8 mouse cellular contexts compared by ENCODE assay signal in genomic region chr17:27622611-27623359, GRCm38 (mm10). TPM values are rescaled to one million over a fixed set of nuclear protein-coding genes. Genes with fewer than 3 reads are reported as not detected.
A peak's percentile ranks its signal among the peaks of the same experiment; 100 is the strongest.
DNase-seq lines count a peak whose midpoint lies in the region; ATAC-seq and TF ChIP-seq lines count a peak whose summit lies in the region.

No protein-coding gene starts in this region.

- peaks cover 0 to 18% of the 10 kb centered on the region in 2 experiments; a peak in 2 of 4 replicates for H3K36me3 ChIP-seq in MEL (ENCODE audit: control insufficient read depth in 1 of 2, insufficient read depth in 2 of 2, low read length in 2 of 2)
- H3K36me3 ChIP-seq in heart, embryonic 13.5 days = peaks cover 12% of the 10 kb centered on the region

- TF ChIP-seq POLR2A in MEL (IDR thresholded peaks at IDR 0.05; ENCODE audit: control insufficient read depth in 1 of 2, insufficient read depth in 1 of 2, low read depth in 1 of 2, low read length in 2 of 2, poor library complexity in 1 of 2) = no peak

- TF ChIP-seq EP300 in MEL (IDR thresholded peaks at IDR 0.05; ENCODE audit: low read depth in 1 of 2, low read length in 2 of 2) = no peak

- under 1% methylated on average over 74 of the region's 80 CpGs for WGBS in heart, embryonic 13.5 days

- H3K27ac ChIP-seq in MEL (ENCODE audit: control insufficient read depth, low read depth, low read length) = peak overlapping the region; percentile 56
- H3K27ac ChIP-seq in heart, embryonic 13.5 days (replicated peaks) = peak overlapping the region; percentile 95

- peak; percentile 82 for DNase-seq in A20 (ENCODE audit: low read depth, low spot score)
- peak; percentile 64 for DNase-seq in MEL (ENCODE audit: low read depth, low spot score)
- DNase-seq in embryo, embryonic 10 days (ENCODE audit: low spot score) = peak; percentile 72
- peak; percentile 59 to 73 for DNase-seq in kidney, postnatal 4 days
- peak; percentile 32 to 45 for DNase-seq in spleen, postnatal 36 days (ENCODE audit: low spot score in 2 of 2)
- no peak for DNase-seq in right cerebral cortex, postnatal 25 days

- H3K9ac ChIP-seq in MEL (ENCODE audit: control insufficient read depth, low read depth, low read length, poor library complexity, severe bottlenecking) = peak overlapping the region; percentile 99
- peak overlapping the region; percentile 100 for H3K9ac ChIP-seq in heart, embryonic 13.5 days

- no peaks in the 10 kb centered on the region for H3K9me3 ChIP-seq in MEL (replicated peaks; ENCODE audit: insufficient read depth, low read length)
- no peaks in the 10 kb centered on the region for H3K9me3 ChIP-seq in heart, embryonic 13.5 days

- peak; percentile 40 for ATAC-seq in heart, embryonic 13.5 days (ENCODE audit: extremely low read depth, insufficient number of reproducible peaks, low FRiP score, low TSS enrichment)
- 0 out of 2 replicates have a peak, but pooled peaks have one; percentile 31 for ATAC-seq in megakaryocyte-erythroid progenitor cell, adult 5-6 weeks (replicated peaks; ENCODE audit: low FRiP score, low TSS enrichment, poor library complexity, severe bottlenecking)

- peaks cover 0 to 11% of the 10 kb centered on the region in 2 experiments for H3K4me1 ChIP-seq in MEL (ENCODE audit: control insufficient read depth in 1 of 2, insufficient read depth in 2 of 2, low read length in 2 of 2)
- peaks cover 58% of the 10 kb centered on the region for H3K4me1 ChIP-seq in heart, embryonic 13.5 days

- peaks cover 55% of the 10 kb centered on the region for H3K79me2 ChIP-seq in MEL (ENCODE audit: control insufficient read depth, insufficient read depth, low read length, poor library complexity)

- H3K4me3 ChIP-seq in MEL (ENCODE audit: control insufficient read depth in 1 of 2, insufficient read depth in 1 of 2, low read depth in 2 of 2, low read length in 2 of 2) = peak overlapping the region; percentile 82 to 86
- peak overlapping the region; percentile 96 for H3K4me3 ChIP-seq in heart, embryonic 13.5 days

- TF ChIP-seq RAD21 in MEL (IDR thresholded peaks at IDR 0.05; ENCODE audit: low read depth, low read length) = no peak

- peak overlapping the region; percentile 86 for H3K4me2 ChIP-seq in heart, embryonic 13.5 days

- no peaks in the 10 kb centered on the region for H3K27me3 ChIP-seq in MEL (ENCODE audit: control insufficient read depth in 1 of 2, insufficient read depth in 2 of 2, low read length in 2 of 2)
- no peaks in the 10 kb centered on the region for H3K27me3 ChIP-seq in heart, embryonic 13.5 days (replicated peaks)

- TF ChIP-seq CTCF in MEL (IDR thresholded peaks at IDR 0.05 in 2 of 3, conservative IDR thresholded peaks at IDR 0.05 in 1 of 3; ENCODE audit: control insufficient read depth in 1 of 3, insufficient read depth in 1 of 3, low read depth in 2 of 3, low read length in 3 of 3, poor library complexity in 1 of 3, severe bottlenecking in 1 of 3) = no peak

TF ChIP-seq in MEL, 35 proteins besides CTCF, POLR2A, EP300 and RAD21:
- TF ChIP-seq TCF12 (IDR thresholded peaks at IDR 0.05; ENCODE audit: low read depth, low read length) (0 out of 2 replicates have a peak, but pooled peaks have one; percentile 14), TBP (IDR thresholded peaks at IDR 0.05; ENCODE audit: low read depth, low read length) (no peak), GABPA (IDR thresholded peaks at IDR 0.05; ENCODE audit: low read depth, low read length) (no peak), ZMIZ1 (IDR thresholded peaks at IDR 0.05; ENCODE audit: low read depth, low read length) (0 out of 2 replicates have a peak, but pooled peaks have one; percentile 45), CHD1 (IDR thresholded peaks at IDR 0.05; ENCODE audit: low read depth, low read length) (peak; percentile 76; the same call in 1 of the 2 replicates)
TF ChIP-seq in MEL: peak in this region for 3.

RNA-seq across cellular contexts. Expression of gene Nudt3, which starts 0.5 kb away (rescaled TPM):
- 93.8 and 96.5 TPM in 2 replicates for total RNA-seq in MEL (2012; rRNA removed)
- polyA plus RNA-seq in MEL (2012; ENCODE audit: insufficient read depth in 1 of 2, insufficient read length in 2 of 2, low read depth in 1 of 2, low replicate concordance in 2 of 2, missing spikeins in 1 of 2) = 100 to 1,000 TPM in 1 of 2 experiments, 10 to 100 TPM in 1; 97.0 to 258 TPM
- polyA plus RNA-seq in heart, embryonic 13.5 days (2015; fragmentation: Nextera tagmentation; extraction: Ambion mirVana) = 98.8 and 108 TPM in 2 replicates
- 78.3 and 78.9 TPM in 2 replicates for total RNA-seq in megakaryocyte-erythroid progenitor cell, adult 5-6 weeks (2014; fragmentation: Nextera tagmentation)
- 143 and 144 TPM in 2 replicates for total RNA-seq in megakaryocyte-erythroid progenitor cell, adult 5-6 weeks (2017)

RNA-seq across cellular contexts. Expression of gene RPS10-NUDT3, which starts 12.2 kb away (rescaled TPM):
- total RNA-seq in MEL (2012; rRNA removed) = not detected in 2 replicates
- 10 to 100 TPM in 1 of 2 experiments, not detected in 1; 37.3 TPM for polyA plus RNA-seq in MEL (2012; ENCODE audit: insufficient read depth in 1 of 2, insufficient read length in 2 of 2, low read depth in 1 of 2, low replicate concordance in 2 of 2, missing spikeins in 1 of 2)
- not detected in 2 replicates for polyA plus RNA-seq in heart, embryonic 13.5 days (2015; fragmentation: Nextera tagmentation; extraction: Ambion mirVana)
- total RNA-seq in megakaryocyte-erythroid progenitor cell, adult 5-6 weeks (2014; fragmentation: Nextera tagmentation) = not detected in 2 replicates
- total RNA-seq in megakaryocyte-erythroid progenitor cell, adult 5-6 weeks (2017) = not detected in 2 replicates

RNA-seq across cellular contexts. Expression of gene Rps10, which starts 13.7 kb away (rescaled TPM):
- 3,087 and 3,166 TPM in 2 replicates for total RNA-seq in MEL (2012; rRNA removed)
- polyA plus RNA-seq in MEL (2012; ENCODE audit: insufficient read depth in 1 of 2, insufficient read length in 2 of 2, low read depth in 1 of 2, low replicate concordance in 2 of 2, missing spikeins in 1 of 2) = 1,000 to 10,000 TPM; 3,057 to 3,899 TPM
- 600 and 606 TPM in 2 replicates for polyA plus RNA-seq in heart, embryonic 13.5 days (2015; fragmentation: Nextera tagmentation; extraction: Ambion mirVana)
- 2,733 and 3,098 TPM in 2 replicates for total RNA-seq in megakaryocyte-erythroid progenitor cell, adult 5-6 weeks (2014; fragmentation: Nextera tagmentation)
- total RNA-seq in megakaryocyte-erythroid progenitor cell, adult 5-6 weeks (2017) = 2,912 and 3,218 TPM in 2 replicates

RNA-seq across cellular contexts. Expression of gene Pacsin1, which starts 32.5 kb away (rescaled TPM):
- not detected in 2 replicates for total RNA-seq in MEL (2012; rRNA removed)
- polyA plus RNA-seq in MEL (2012; ENCODE audit: insufficient read depth in 1 of 2, insufficient read length in 2 of 2, low read depth in 1 of 2, low replicate concordance in 2 of 2, missing spikeins in 1 of 2) = under 1 TPM in 1 of 2 experiments, not detected in 1; 0.17 TPM
- 0.78 and 1.4 TPM in 2 replicates for polyA plus RNA-seq in heart, embryonic 13.5 days (2015; fragmentation: Nextera tagmentation; extraction: Ambion mirVana)
- total RNA-seq in megakaryocyte-erythroid progenitor cell, adult 5-6 weeks (2014; fragmentation: Nextera tagmentation) = 0.64 TPM in 1 of 2 replicates, not detected in the other
- total RNA-seq in megakaryocyte-erythroid progenitor cell, adult 5-6 weeks (2017) = 0.11 TPM in 1 of 2 replicates, not detected in the other

RNA-seq across cellular contexts. Expression of gene AI413582, which starts 57.2 kb away (rescaled TPM):
- total RNA-seq in MEL (2012; rRNA removed) = 20.6 and 21.5 TPM in 2 replicates
- 10 to 100 TPM in 1 of 2 experiments, not detected in 1; 56.5 TPM for polyA plus RNA-seq in MEL (2012; ENCODE audit: insufficient read depth in 1 of 2, insufficient read length in 2 of 2, low read depth in 1 of 2, low replicate concordance in 2 of 2, missing spikeins in 1 of 2)
- 16.0 and 18.3 TPM in 2 replicates for polyA plus RNA-seq in heart, embryonic 13.5 days (2015; fragmentation: Nextera tagmentation; extraction: Ambion mirVana)
- 14.3 and 20.0 TPM in 2 replicates for total RNA-seq in megakaryocyte-erythroid progenitor cell, adult 5-6 weeks (2014; fragmentation: Nextera tagmentation)
- 7.0 and 8.7 TPM in 2 replicates for total RNA-seq in megakaryocyte-erythroid progenitor cell, adult 5-6 weeks (2017)
